Mouse (Mus musculus) forebrain, embryonic 10.5 days (tissue): ENCODE data around the gene Vkorc1l1. TPM values are rescaled to one million over a fixed set of nuclear protein-coding genes. Genes with fewer than 3 reads are reported as not detected.

Source experiments
- DNase-seq: peaks from one replicate; pipeline ENCODE4 v3.0.0-alpha.2; 2017; ENCODE audit warnings: low spot score; ENCODE audit errors: extremely low spot score
- H3K27ac ChIP-seq: fragments of 300-500 bp; sonication (generic); 2 replicates; pipeline ENCODE4 v1.5.1; 2016; ENCODE audit warnings: mild to moderate bottlenecking
- H3K27me3 ChIP-seq: fragments of 300-500 bp; sonication (generic); 2 replicates; pipeline ENCODE4 v1.6.1; 2016; ENCODE audit warnings: mild to moderate bottlenecking; ENCODE audit not compliant: poor library complexity, severe bottlenecking
- H3K36me3 ChIP-seq: fragments of 300-500 bp; sonication (generic); replicated peaks from 2 replicates; pipeline ENCODE4 v1.6.1; 2016; ENCODE audit warnings: mild to moderate bottlenecking, moderate library complexity
- H3K4me1 ChIP-seq: fragments of 300-500 bp; sonication (generic); 2 replicates; pipeline ENCODE4 v1.6.1; 2016
- H3K4me3 ChIP-seq: fragments of 300-500 bp; sonication (generic); 2 replicates; pipeline ENCODE4 v1.5.1; 2016; ENCODE audit warnings: mild to moderate bottlenecking, moderate library complexity
- H3K9me3 ChIP-seq: fragments of 300-500 bp; sonication (generic); 2 replicates; pipeline ENCODE4 v1.6.1; 2016; ENCODE audit warnings: mild to moderate bottlenecking, moderate library complexity
- WGBS: fragments of 180-500 bp; shearing (Covaris S2); methylation state at CpG from one replicate; pipeline ENCODE4 v1.1.7; 2016; 5-methylcytosine and 5-hydroxymethylcytosine counted together
- polyA plus RNA-seq: library from polyadenylated mRNA; unstranded; fragments of >200 nt; fragmentation: Nextera tagmentation; extraction: Ambion mirVana; gene quantifications from 2 replicates; pipeline ENCODE4 v1.2.1, GENCODE M21; 2016

The Vkorc1l1 gene
- polyA plus RNA-seq, 1 experiment from 2014 or later: 33.0 TPM

- Histone ChIP-seq H3K36me3 (peaks cover 42% of the 10 kb centered on the region), H3K4me1 (no peaks in the 10 kb centered on the region), H3K9me3 (no peaks in the 10 kb centered on the region), H3K27ac (no peak overlapping the region), H3K4me3 (no peak overlapping the region), H3K27me3 (no peaks in the 10 kb centered on the region)
- 91% methylated on average over 5 of the region's 5 CpGs for WGBS
- no peak for DNase-seq
Measured at GRCm38 (mm10) chr5:129954473-129955254, 12.9 kb downstream of the Vkorc1l1 start.

DNA sequence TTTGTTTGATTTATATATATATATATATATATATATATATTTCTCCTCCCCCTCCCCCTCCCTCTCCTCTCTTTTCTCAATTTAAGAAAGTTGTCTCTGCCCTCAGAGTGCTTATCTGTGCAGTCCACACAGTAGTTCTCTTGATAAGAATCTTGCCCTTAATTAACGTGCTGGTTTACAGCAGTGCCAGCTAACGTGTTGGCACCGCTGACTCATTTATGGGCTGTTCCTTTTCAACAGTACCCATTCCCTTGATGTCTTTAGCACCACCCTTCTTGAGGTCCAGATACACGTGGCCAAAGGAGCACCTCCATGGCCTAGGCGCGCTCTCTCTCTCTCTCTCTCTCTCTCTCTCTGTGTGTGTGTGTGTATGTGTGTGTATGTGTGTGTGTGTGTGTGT, 14.0 kb downstream of the Vkorc1l1 start:
- no peaks in the 10 kb centered on the region for H3K27me3 ChIP-seq
- no peak for DNase-seq
- no peak overlapping the region for H3K4me3 ChIP-seq
- no peak overlapping the region for H3K27ac ChIP-seq
- WGBS: 94% methylated on average over 6 of the region's 6 CpGs
- H3K9me3 ChIP-seq: no peaks in the 10 kb centered on the region
- H3K4me1 ChIP-seq: no peaks in the 10 kb centered on the region
- H3K36me3 ChIP-seq: peaks cover 51% of the 10 kb centered on the region

GRCm38 (mm10) chr5:129963224-129963623, 21.5 kb downstream of the Vkorc1l1 start:
- Histone ChIP-seq H3K4me3 (no peak overlapping the region), H3K36me3 (peaks cover 33% of the 10 kb centered on the region), H3K27ac (no peak overlapping the region), H3K27me3 (no peaks in the 10 kb centered on the region), H3K4me1 (peaks cover 20% of the 10 kb centered on the region), H3K9me3 (no peaks in the 10 kb centered on the region)
- DNase-seq: no peak
- WGBS: 59% methylated on average over 4 of the region's 4 CpGs

DNA sequence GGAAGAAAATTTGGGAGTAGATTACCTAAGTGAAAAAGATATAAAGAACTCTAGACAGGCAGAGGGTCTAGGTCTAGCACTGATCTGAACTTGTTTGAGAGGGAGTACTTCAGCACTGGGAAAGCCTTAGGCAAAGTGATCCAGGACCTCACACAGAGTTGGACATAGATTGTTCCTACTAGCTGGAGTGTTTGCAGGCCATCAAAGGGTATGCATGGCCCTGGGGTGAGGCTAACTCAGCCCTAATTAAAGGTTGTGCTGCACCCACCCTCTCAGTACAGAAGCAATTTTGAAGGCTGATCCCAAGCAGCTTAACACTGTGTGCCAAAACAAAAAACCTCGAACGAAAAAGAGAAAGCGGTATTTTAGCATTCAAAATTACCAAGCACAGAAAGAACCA, 24.7 kb downstream of the Vkorc1l1 start:
- peaks cover 20% of the 10 kb centered on the region for H3K4me1 ChIP-seq
- DNase-seq: no peak
- H3K27me3 ChIP-seq: no peaks in the 10 kb centered on the region
- WGBS: 76% methylated on average over 3 of the region's 3 CpGs
- H3K4me3 ChIP-seq: no peak overlapping the region
- no peaks in the 10 kb centered on the region for H3K9me3 ChIP-seq
- peaks cover 11% of the 10 kb centered on the region for H3K36me3 ChIP-seq
- H3K27ac ChIP-seq: no peak overlapping the region

- 93% methylated on average over 7 of the region's 7 CpGs for WGBS
- H3K4me3 ChIP-seq: no peak overlapping the region
Measured at GRCm38 (mm10) chr5:129968417-129968816, 26.6 kb downstream of the Vkorc1l1 start.

GRCm38 (mm10) chr5:129971491-129971890, 29.7 kb downstream of the Vkorc1l1 start:
- H3K4me1 ChIP-seq: peaks cover 1% of the 10 kb centered on the region; the same call in 1 of the 2 replicates
- H3K27me3 ChIP-seq: no peaks in the 10 kb centered on the region
- no peak overlapping the region for H3K4me3 ChIP-seq
- DNase-seq: no peak
- H3K9me3 ChIP-seq: no peaks in the 10 kb centered on the region
- no peak overlapping the region for H3K27ac ChIP-seq
- H3K36me3 ChIP-seq: peaks cover 36% of the 10 kb centered on the region
- 88% methylated on average over 4 of the region's 4 CpGs for WGBS

More at GRCm38 (mm10) chr5:129968417-129968816, 26.6 kb downstream of the Vkorc1l1 start:
- peaks cover 25% of the 10 kb centered on the region for H3K36me3 ChIP-seq
- H3K9me3 ChIP-seq: no peaks in the 10 kb centered on the region
- H3K4me1 ChIP-seq: peaks cover 11% of the 10 kb centered on the region; the same call in 1 of the 2 replicates
- no peak for DNase-seq
- H3K27ac ChIP-seq: no peak overlapping the region
- no peaks in the 10 kb centered on the region for H3K27me3 ChIP-seq

- H3K4me1 ChIP-seq: no peaks in the 10 kb centered on the region
- 90% methylated on average over 4 of the region's 4 CpGs for WGBS
- no peaks in the 10 kb centered on the region for H3K9me3 ChIP-seq
- H3K36me3 ChIP-seq: peaks cover 41% of the 10 kb centered on the region
- no peaks in the 10 kb centered on the region for H3K27me3 ChIP-seq
- H3K27ac ChIP-seq: no peak overlapping the region
- DNase-seq: no peak
- no peak overlapping the region for H3K4me3 ChIP-seq
Measured at GRCm38 (mm10) chr5:129974354-129974753, 32.6 kb downstream of the Vkorc1l1 start.

DNA sequence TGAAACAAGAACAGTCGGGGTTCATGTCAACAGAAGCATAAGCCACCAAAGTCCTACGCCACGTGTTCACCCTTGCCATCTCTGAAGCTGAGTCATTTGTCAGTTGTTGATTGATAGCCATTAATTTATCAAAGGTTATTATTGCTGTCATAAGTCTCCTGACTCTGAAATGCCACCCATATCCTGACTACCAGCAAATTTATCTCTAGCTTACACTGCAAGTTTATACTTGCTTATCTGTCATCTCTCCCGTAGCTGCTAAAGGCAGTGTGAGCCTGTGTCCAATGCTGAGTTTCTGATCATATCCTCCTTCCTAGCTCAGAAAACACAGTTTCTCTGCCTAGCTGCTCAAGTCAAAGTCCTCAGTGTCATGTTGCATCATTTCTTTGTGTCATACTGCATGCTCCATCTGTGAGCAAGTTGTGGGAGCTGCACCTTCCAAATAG, 33.1 kb downstream of the Vkorc1l1 start:
- no peak overlapping the region for H3K4me3 ChIP-seq

DNA sequence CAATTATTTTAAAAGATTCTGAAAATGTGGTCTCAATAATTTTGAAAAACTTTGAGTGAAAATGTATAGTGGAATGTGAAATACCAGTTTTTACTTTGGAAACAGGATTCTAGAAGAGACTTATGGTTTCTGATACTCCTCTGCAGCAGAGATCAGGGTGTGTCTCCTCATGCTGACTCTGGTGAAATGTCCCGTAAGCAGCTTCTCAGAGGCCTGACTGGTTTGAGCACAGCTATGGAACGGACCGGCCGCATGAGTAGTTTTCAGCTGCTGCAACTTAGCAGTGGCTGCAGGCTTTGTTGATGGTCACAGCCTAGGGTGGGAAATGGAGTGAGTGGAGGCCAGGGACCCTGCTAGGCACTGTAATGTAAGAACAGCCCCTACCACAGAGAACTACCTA, 36.0 kb downstream of the Vkorc1l1 start:
- 91% methylated on average over 4 of the region's 4 CpGs for WGBS
- DNase-seq: no peak

More for the DNA sequence above, 33.1 kb downstream of the Vkorc1l1 start:
- Histone ChIP-seq H3K4me1 (no peaks in the 10 kb centered on the region), H3K36me3 (peaks cover 39% of the 10 kb centered on the region), H3K9me3 (no peaks in the 10 kb centered on the region), H3K27ac (no peak overlapping the region), H3K27me3 (no peaks in the 10 kb centered on the region)
- no peak for DNase-seq
- 92% methylated on average over 4 of the region's 4 CpGs for WGBS

DNA sequence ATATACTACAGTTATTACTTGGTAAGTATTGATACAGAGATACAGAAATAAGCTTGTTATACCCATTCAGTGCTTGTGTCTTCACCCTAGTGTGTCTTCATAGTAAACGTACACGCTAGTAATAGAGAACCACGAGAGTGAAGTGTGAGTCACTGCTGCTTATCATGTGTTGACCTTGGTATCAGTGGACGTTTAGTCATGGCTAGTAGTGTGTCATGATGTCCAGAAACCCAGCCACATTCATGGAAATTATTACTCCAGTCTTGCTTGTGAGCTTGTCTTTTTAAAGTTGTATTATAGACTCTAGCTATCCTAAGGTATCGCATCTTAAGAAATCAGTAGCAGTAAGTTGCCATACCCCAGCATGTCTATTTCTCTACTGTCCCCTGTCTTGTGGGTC, 36.8 kb downstream of the Vkorc1l1 start:
- H3K9me3 ChIP-seq: no peaks in the 10 kb centered on the region
- 93% methylated on average over 5 of the region's 5 CpGs for whole genome bisulfite sequencing
- DNase-seq: no peak
- no peak overlapping the region for H3K27ac ChIP-seq
- no peaks in the 10 kb centered on the region for H3K4me1 ChIP-seq
- H3K36me3 ChIP-seq: peaks cover 37% of the 10 kb centered on the region
- H3K27me3 ChIP-seq: no peaks in the 10 kb centered on the region
- H3K4me3 ChIP-seq: no peak overlapping the region

More for the DNA sequence above, 36.0 kb downstream of the Vkorc1l1 start:
- H3K4me1 ChIP-seq: no peaks in the 10 kb centered on the region
- H3K27me3 ChIP-seq: no peaks in the 10 kb centered on the region
- no peak overlapping the region for H3K27ac ChIP-seq
- no peak overlapping the region for H3K4me3 ChIP-seq
- peaks cover 34% of the 10 kb centered on the region for H3K36me3 ChIP-seq
- H3K9me3 ChIP-seq: no peaks in the 10 kb centered on the region

DNA sequence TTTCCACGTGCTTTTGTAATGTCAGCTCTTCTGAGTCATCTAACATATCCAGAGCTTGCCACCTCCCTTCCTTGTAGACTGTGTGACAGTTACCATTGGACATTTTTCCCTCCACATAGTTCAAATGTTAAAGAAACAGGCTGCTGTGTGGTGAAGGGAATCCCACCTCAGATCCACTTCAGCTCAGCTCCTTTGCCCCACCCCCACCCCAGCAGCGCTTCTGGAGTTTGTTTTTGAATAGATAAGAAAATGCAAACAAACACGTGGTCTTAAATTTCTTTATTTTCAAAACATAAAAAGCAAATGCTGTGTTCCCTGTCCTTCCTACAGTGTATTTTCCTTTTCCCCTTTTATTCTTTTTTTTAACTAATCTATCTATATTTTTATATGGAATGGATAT, 38.4 kb downstream of the Vkorc1l1 start:
- 83% methylated on average over 3 of the region's 3 CpGs for WGBS
- Histone ChIP-seq H3K4me1 (no peaks in the 10 kb centered on the region), H3K9me3 (no peaks in the 10 kb centered on the region), H3K27me3 (no peaks in the 10 kb centered on the region), H3K36me3 (peaks cover 39% of the 10 kb centered on the region), H3K27ac (no peak overlapping the region), H3K4me3 (no peak overlapping the region)
- DNase-seq: no peak

DNA sequence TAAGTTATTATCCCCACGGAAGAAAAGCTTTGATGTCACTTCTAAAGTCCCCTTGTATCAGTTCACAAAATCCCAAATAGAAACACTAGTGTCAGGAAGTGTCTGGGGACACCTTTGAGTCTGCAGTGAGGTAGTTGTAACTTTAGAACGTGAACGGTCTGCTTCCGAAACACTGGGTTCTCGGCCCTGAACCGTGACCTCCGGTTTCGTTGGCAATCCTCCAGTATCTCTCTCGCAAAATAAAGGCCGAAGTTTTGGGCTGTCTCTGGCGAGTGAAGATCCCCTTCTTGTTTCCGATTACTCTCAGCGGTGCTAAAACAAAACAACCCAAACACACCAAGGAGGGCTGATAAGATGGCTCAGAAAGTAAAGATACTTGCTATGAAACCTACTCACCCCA, 47.6 kb downstream of the Vkorc1l1 start:
- WGBS: 92% methylated on average over 13 of the region's 13 CpGs
- Histone ChIP-seq H3K4me1 (no peaks in the 10 kb centered on the region), H3K4me3 (no peak overlapping the region), H3K9me3 (no peaks in the 10 kb centered on the region), H3K36me3 (peaks cover 49% of the 10 kb centered on the region), H3K27me3 (no peaks in the 10 kb centered on the region), H3K27ac (no peak overlapping the region)
- DNase-seq: no peak

DNA sequence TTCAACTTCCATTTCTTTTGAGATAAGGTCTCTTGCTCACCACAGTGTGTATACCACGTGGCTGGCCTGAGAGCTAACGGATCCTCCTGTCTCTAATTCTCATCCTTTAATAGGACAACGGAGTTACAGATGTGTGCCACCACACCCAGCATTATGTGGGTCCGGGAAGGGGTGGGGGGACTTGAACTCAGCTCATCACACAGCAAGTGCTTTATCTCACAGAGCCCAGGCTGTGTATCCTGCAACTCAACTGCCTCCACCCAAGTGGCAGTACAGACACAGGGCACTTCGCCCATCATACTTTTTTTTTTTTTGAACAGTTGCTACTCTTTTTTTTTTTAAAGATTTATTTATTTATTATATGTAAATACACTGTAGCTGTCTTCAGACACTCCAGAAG, 50.1 kb downstream of the Vkorc1l1 start:
- Histone ChIP-seq H3K4me1 (no peaks in the 10 kb centered on the region), H3K27me3 (no peaks in the 10 kb centered on the region), H3K27ac (no peak overlapping the region), H3K9me3 (no peaks in the 10 kb centered on the region), H3K4me3 (no peak overlapping the region), H3K36me3 (peaks cover 48% of the 10 kb centered on the region)
- DNase-seq: no peak
- WGBS: 92% methylated on average over 5 of the region's 5 CpGs
